Comparison of ENCODE assay signal across 8 mouse cellular contexts in genomic region chr19:5601752-5602541, GRCm38 (mm10). TPM values are rescaled to one million over a fixed set of nuclear protein-coding genes. Genes with fewer than 3 reads are reported as not detected.
DNase-seq lines count a peak whose midpoint lies in the region; ATAC-seq and TF ChIP-seq lines count a peak whose summit lies in the region.

Gene Rnaseh2c (plus strand): TSS chr19:5601873.

- in situ Hi-C loops in ES-E14 (cut with MboI; ENCODE audit: low sequenced_read_pairs in 2 of 2, unreplicated experiment in 2 of 2), result no loop called here

- peak; percentile 95 for ATAC-seq in forebrain, embryonic 15.5 days (replicated peaks)

- H3K4me3 ChIP-seq in ES-E14 (ENCODE audit: insufficient read depth in 1 of 2, low read depth in 1 of 2, low read length in 2 of 2, poor library complexity in 1 of 2, severe bottlenecking in 1 of 2), result peak within 1 kb of the TSS; percentile 80 to 96
- peak within 1 kb of the TSS; percentile 67 for H3K4me3 ChIP-seq in forebrain, embryonic 15.5 days
- H3K4me3 ChIP-seq in lung, adult 2 months (replicated peaks; ENCODE audit: extremely low read depth, low read depth, low read length), result peak within 1 kb of the TSS; percentile 63
- peak within 1 kb of the TSS; percentile 84 for H3K4me3 ChIP-seq in olfactory bulb, adult 2 months (ENCODE audit: insufficient read depth, low read depth, low read length)
- peak within 1 kb of the TSS; percentile 78 for H3K4me3 ChIP-seq in thymus, adult 2 months (ENCODE audit: control insufficient read depth, insufficient read depth, low read length)

- DNase-seq in ES-E14 (ENCODE audit: low read depth, low spot score), result peak; percentile 65
- DNase-seq in cerebellum, adult 11 months, result peak; percentile 72
- DNase-seq in heart, postnatal 25 days (ENCODE audit: low spot score), result peak; percentile 49
- peak; percentile 67 to 87 for DNase-seq in layer of hippocampus, adult 18-20 months (ENCODE audit: low spot score in 2 of 2)
- DNase-seq in lung, adult 2 months, result peak; percentile 64
- DNase-seq in thymus, adult 2 months, result peak; percentile 85

- peak within 1 kb of the TSS; percentile 91 for H3K4me2 ChIP-seq in forebrain, embryonic 15.5 days (replicated peaks)

- H3K9ac ChIP-seq in ES-E14 (ENCODE audit: insufficient read depth, low read depth, low read length, poor library complexity, severe bottlenecking), result peak within 1 kb of the TSS; percentile 88
- H3K9ac ChIP-seq in forebrain, embryonic 15.5 days (replicated peaks), result peak within 1 kb of the TSS; percentile 83

- peak within 1 kb of the TSS; percentile 8 for H3K27ac ChIP-seq in ES-E14 (ENCODE audit: insufficient read depth, low read depth, low read length, poor library complexity, severe bottlenecking)
- peak within 1 kb of the TSS; percentile 81 for H3K27ac ChIP-seq in forebrain, embryonic 15.5 days (replicated peaks)
- peak within 1 kb of the TSS; percentile 50; the same call in 1 of the 2 replicates for H3K27ac ChIP-seq in olfactory bulb, adult 2 months (ENCODE audit: insufficient read depth, low read depth, low read length)
- H3K27ac ChIP-seq in thymus, adult 2 months (ENCODE audit: control insufficient read depth, insufficient read depth, low read length), result peak within 1 kb of the TSS; percentile 40

- H3K4me1 ChIP-seq in ES-E14 (ENCODE audit: control insufficient read depth in 2 of 2, insufficient read depth in 2 of 2, low read length in 2 of 2, poor library complexity in 1 of 2), result peaks cover 0 to 5% of the 10 kb centered on the region in 2 experiments; a peak in 3 of 4 replicates
- H3K4me1 ChIP-seq in forebrain, embryonic 15.5 days, result peaks cover 14% of the 10 kb centered on the region
- H3K4me1 ChIP-seq in lung, adult 2 months (ENCODE audit: control insufficient read depth, insufficient read depth, low read length), result peaks cover 9% of the 10 kb centered on the region
- peaks cover 13% of the 10 kb centered on the region for H3K4me1 ChIP-seq in olfactory bulb, adult 2 months (ENCODE audit: control insufficient read depth, insufficient read depth, low read length)
- peaks cover 16% of the 10 kb centered on the region for H3K4me1 ChIP-seq in thymus, adult 2 months (replicated peaks; ENCODE audit: control insufficient read depth, insufficient read depth, low read length)

- peak; percentile 42; the same call in 1 of the 2 replicates for TF ChIP-seq POLR2A in lung, adult 2 months (IDR thresholded peaks at IDR 0.05; ENCODE audit: borderline replicate concordance, extremely low read depth, low read depth, low read length)
- TF ChIP-seq POLR2A in olfactory bulb, adult 2 months (IDR thresholded peaks at IDR 0.05; ENCODE audit: insufficient read depth, low read depth, low read length), result no peak; the same call in 1 of the 2 replicates
- TF ChIP-seq POLR2A in thymus, adult 2 months (IDR thresholded peaks at IDR 0.05; ENCODE audit: control insufficient read depth, extremely low read depth, insufficient read depth, low read length, poor library complexity), result peak; percentile 52; the same call in 1 of the 2 replicates

- intact Hi-C loops in heart, postnatal 25 days (cut with DNase I), result loop anchor here (5.0 kb wide), 1 partner anchor 35 kb away; the partner anchor contains the start of gene Rela

- H3K9me3 ChIP-seq in ES-E14 (ENCODE audit: control insufficient read depth, insufficient read depth, low read depth, low read length), result no peaks in the 10 kb centered on the region
- no peaks in the 10 kb centered on the region for H3K9me3 ChIP-seq in forebrain, embryonic 15.5 days

- WGBS in forebrain, embryonic 15.5 days, result under 1% methylated on average over 64 of the region's 64 CpGs
- WGBS in lung, adult 2 months, result under 1% methylated on average over 64 of the region's 64 CpGs
- WGBS in olfactory bulb, adult 2 months, result under 1% methylated on average over 57 of the region's 64 CpGs
- whole genome bisulfite sequencing in thymus, adult 2 months, result under 1% methylated on average over 64 of the region's 64 CpGs

- TF ChIP-seq CTCF in lung, adult 2 months (IDR thresholded peaks at IDR 0.05; ENCODE audit: insufficient read depth, low read length), result no peak
- TF ChIP-seq CTCF in olfactory bulb, adult 2 months (IDR thresholded peaks at IDR 0.05; ENCODE audit: insufficient read depth, low read depth, low read length), result no peak
- 0 out of 2 replicates have a peak, but pooled peaks have one; percentile 21 for TF ChIP-seq CTCF in thymus, adult 2 months (IDR thresholded peaks at IDR 0.05; ENCODE audit: borderline replicate concordance, control insufficient read depth, extremely low read depth, insufficient read depth, low read length, poor library complexity)

- peaks cover 38% of the 10 kb centered on the region for H3K36me3 ChIP-seq in ES-E14 (ENCODE audit: control insufficient read depth, insufficient read depth, low read length, poor library complexity, severe bottlenecking)
- H3K36me3 ChIP-seq in forebrain, embryonic 15.5 days, result peaks cover 43% of the 10 kb centered on the region
- H3K36me3 ChIP-seq in thymus, adult 2 months (ENCODE audit: control insufficient read depth, insufficient read depth, low read length), result peaks cover 36% of the 10 kb centered on the region

- H3K27me3 ChIP-seq in forebrain, embryonic 15.5 days, result no peaks in the 10 kb centered on the region
- H3K27me3 ChIP-seq in thymus, adult 2 months (ENCODE audit: control insufficient read depth, insufficient read depth, low read length), result no peaks in the 10 kb centered on the region

TF ChIP-seq in ES-E14, 5 proteins besides CTCF, POLR2A, EP300 and RAD21:
- TF ChIP-seq HCFC1 (IDR thresholded peaks at IDR 0.05; ENCODE audit: borderline replicate concordance, insufficient read depth, low read length), result peak; percentile 98
- TF ChIP-seq ZC3H11A (IDR thresholded peaks at IDR 0.05; ENCODE audit: borderline replicate concordance, low read depth, low read length), result no peak
- no peak for TF ChIP-seq CHD2 (IDR thresholded peaks at IDR 0.05; ENCODE audit: low read depth, low read length)
TF ChIP-seq in ES-E14: peak in this region for 1.

RNA-seq across cellular contexts. Expression of gene Rnaseh2c, which starts in this region (rescaled TPM):
- 87.9 and 99.5 TPM in 2 replicates for total RNA-seq in ES-E14 (2012; rRNA removed)
- 93.4 and 99.8 TPM in 2 replicates for polyA plus RNA-seq in forebrain, embryonic 15.5 days (2015; fragmentation: Nextera tagmentation; extraction: Ambion mirVana)
- 10 to 100 TPM; 43.7 to 49.7 TPM for total RNA-seq in heart, postnatal 25 days (2021)
- total RNA-seq in layer of hippocampus, adult 18-20 months (2021), result 10 to 100 TPM; 72.0 to 79.8 TPM
- 38.6 and 47.6 TPM in 2 replicates for polyA plus RNA-seq in lung, adult 2 months (2012; rRNA removed)
- not detected in 2 replicates for polyA plus RNA-seq in olfactory bulb, adult 2 months (2012; ENCODE audit: insufficient read depth, insufficient read length, low replicate concordance, missing spikeins)
- polyA plus RNA-seq in thymus, adult 2 months (2012; rRNA removed), result 87.0 and 96.5 TPM in 2 replicates

Comparison
In these comparisons a context has a peak if more than half of its experiments do, and no peak if none do; other contexts are left out.
1. Peak in every context shown above with its lines: DNase-seq, ATAC-seq, H3K4me3 ChIP-seq and H3K27ac ChIP-seq.
2. RNA of gene Rnaseh2c (polyA plus RNA-seq): 93.4 to 99.8 TPM in forebrain, embryonic 15.5 days, 87.0 to 96.5 TPM in thymus, adult 2 months and 38.6 to 47.6 TPM in lung, adult 2 months; not detected in olfactory bulb, adult 2 months; every median in the first group is over 10 times any median in the second.
3. H3K27ac ChIP-seq: peak in every context shown above with its lines; median percentile 81 in forebrain, embryonic 15.5 days; 50 in olfactory bulb, adult 2 months; 40 in thymus, adult 2 months; 8 in ES-E14.